Comparison of ENCODE assay signal across 8 mouse cellular contexts in genomic region chr4:57301410-57302313, GRCm38 (mm10). TPM values are rescaled to one million over a fixed set of nuclear protein-coding genes. Genes with fewer than 3 reads are reported as not detected.
DNase-seq lines count a peak whose midpoint lies in the region; ATAC-seq lines count a peak whose summit lies in the region.

Ptpn3 (minus strand) TSS chr4:57301837.

- no peaks in the 10 kb centered on the region for H3K9me3 ChIP-seq in embryonic facial prominence, embryonic 12.5 days
- no peaks in the 10 kb centered on the region for H3K9me3 ChIP-seq in intestine, embryonic 16.5 days (ENCODE audit: control insufficient read depth, low read length)

- peaks cover 16% of the 10 kb centered on the region; the same call in 1 of the 2 replicates for H3K4me1 ChIP-seq in embryonic facial prominence, embryonic 12.5 days
- H3K4me1 ChIP-seq in intestine, embryonic 16.5 days (ENCODE audit: control insufficient read depth, insufficient read depth, low read length), result peaks cover 14% of the 10 kb centered on the region; the same call in 1 of the 2 replicates

- peak; percentile 86 for ATAC-seq in embryonic facial prominence, embryonic 12.5 days (ENCODE audit: insufficient number of reproducible peaks, insufficient read depth, low FRiP score, low TSS enrichment)
- peak; percentile 61 for ATAC-seq in granulocyte monocyte progenitor cell, adult 5-6 weeks (replicated peaks; ENCODE audit: poor library complexity, severe bottlenecking)
- ATAC-seq in intestine, embryonic 16.5 days, result peak; percentile 86
- ATAC-seq in megakaryocyte progenitor cell, adult 5-6 weeks (replicated peaks; ENCODE audit: poor library complexity), result peak; percentile 67
- no peak; the same call in 1 of the 2 replicates for ATAC-seq in monocyte, adult 5-6 weeks (replicated peaks; ENCODE audit: insufficient number of reproducible peaks, low FRiP score, low TSS enrichment, poor library complexity, severe bottlenecking)

- WGBS in embryonic facial prominence, embryonic 12.5 days, result under 1% methylated on average over 42 of the region's 42 CpGs
- WGBS in intestine, embryonic 16.5 days, result under 1% methylated on average over 42 of the region's 42 CpGs

- no peak within 1 kb of the TSS for H3K9ac ChIP-seq in embryonic facial prominence, embryonic 12.5 days
- H3K9ac ChIP-seq in intestine, embryonic 16.5 days (ENCODE audit: low read depth, low read length), result peak within 1 kb of the TSS; percentile 93

- H3K27ac ChIP-seq in embryonic facial prominence, embryonic 12.5 days, result peak within 1 kb of the TSS; percentile 55
- peak within 1 kb of the TSS; percentile 90 for H3K27ac ChIP-seq in intestine, embryonic 16.5 days (ENCODE audit: low read length)

- peaks cover 31% of the 10 kb centered on the region for H3K27me3 ChIP-seq in embryonic facial prominence, embryonic 12.5 days
- H3K27me3 ChIP-seq in intestine, embryonic 16.5 days (replicated peaks; ENCODE audit: control insufficient read depth, insufficient read depth, low read length), result no peaks in the 10 kb centered on the region

- peak; percentile 88 for DNase-seq in adrenal gland, postnatal 25 days
- DNase-seq in left cerebral cortex, postnatal 14 days (ENCODE audit: low spot score in 2 of 2), result peak; percentile 73 to 75
- peak; percentile 51 for DNase-seq in skeletal muscle tissue, adult 2 months (ENCODE audit: low read depth, low spot score)

- peak within 1 kb of the TSS; percentile 87 for H3K4me3 ChIP-seq in embryonic facial prominence, embryonic 12.5 days
- peak within 1 kb of the TSS; percentile 93 for H3K4me3 ChIP-seq in intestine, embryonic 16.5 days (ENCODE audit: low read length)

- H3K36me3 ChIP-seq in embryonic facial prominence, embryonic 12.5 days, result no peaks in the 10 kb centered on the region
- no peaks in the 10 kb centered on the region for H3K36me3 ChIP-seq in intestine, embryonic 16.5 days (ENCODE audit: control insufficient read depth, insufficient read depth, low read length)

- peak within 1 kb of the TSS; percentile 97 for H3K4me2 ChIP-seq in embryonic facial prominence, embryonic 12.5 days (replicated peaks)
- H3K4me2 ChIP-seq in intestine, embryonic 16.5 days (ENCODE audit: low read depth, low read length), result peak within 1 kb of the TSS; percentile 84

- intact Hi-C loops in left cerebral cortex, postnatal 14 days (cut with DNase I), result no loop called here

RNA-seq across cellular contexts. Expression of gene Ptpn3, which starts in this region (rescaled TPM):
- total RNA-seq in adrenal gland, postnatal 25 days (2021), result 35.1 and 37.1 TPM in 2 replicates
- 3.7 and 6.4 TPM in 2 replicates for polyA plus RNA-seq in embryonic facial prominence, embryonic 12.5 days (2016; fragmentation: Nextera tagmentation; extraction: Ambion mirVana)
- 1.9 and 5.9 TPM in 2 replicates for total RNA-seq in granulocyte monocyte progenitor cell, adult 5-6 weeks (2014; fragmentation: Nextera tagmentation)
- 0.99 and 8.9 TPM in 2 replicates for total RNA-seq in granulocyte monocyte progenitor cell, adult 5-6 weeks (2017)
- polyA plus RNA-seq in intestine, embryonic 16.5 days (2015; fragmentation: Nextera tagmentation; extraction: Ambion mirVana), result 8.5 and 10.1 TPM in 2 replicates
- 10 to 100 TPM; 37.9 to 51.9 TPM for total RNA-seq in left cerebral cortex, postnatal 14 days (2021)
- 1.8 and 2.6 TPM in 2 replicates for total RNA-seq in megakaryocyte progenitor cell, adult 5-6 weeks (2015)
- total RNA-seq in megakaryocyte progenitor cell, adult 5-6 weeks (2017), result 2.2 and 3.9 TPM in 2 replicates
- total RNA-seq in monocyte, adult 5-6 weeks (2017), result 0.19 to 11.0 TPM (median 2.2 TPM) in 3 replicates
